10 mouse cellular contexts compared by ENCODE assay signal in the genomic region with DNA sequence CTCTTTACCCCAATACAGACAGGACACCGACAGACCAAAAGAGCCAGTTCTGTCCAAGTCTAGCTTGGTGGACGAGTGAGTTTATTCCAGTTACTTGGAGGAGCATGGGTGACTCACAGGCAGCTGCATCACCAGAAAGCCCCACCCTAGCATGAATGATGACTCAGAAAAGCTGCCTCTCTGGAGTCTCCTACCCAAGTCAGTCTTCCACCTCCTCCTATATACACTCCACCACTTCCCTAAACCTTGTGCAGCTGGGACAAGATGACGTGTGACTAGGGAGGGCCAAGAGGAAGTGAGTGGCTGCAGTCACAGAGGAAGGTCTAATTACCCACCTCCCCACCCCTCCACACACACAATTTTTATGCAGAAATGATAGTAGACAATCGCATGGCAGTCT. TPM values are rescaled to one million over a fixed set of nuclear protein-coding genes. Genes with fewer than 3 reads are reported as not detected.
A peak's percentile ranks its signal among the peaks of the same experiment; 100 is the strongest.
DNase-seq lines count a peak whose midpoint lies in the region; ATAC-seq and TF ChIP-seq lines count a peak whose summit lies in the region.
"Had no signal": no experiment of that assay in that cellular context is flagged by ENCODE, and none has a peak within 500 bp of the region (broad histone marks: within the 10 kb centered on the region; RNA-seq: fewer than 3 reads in every experiment).

No protein-coding gene starts in this region.

- no peaks in the 10 kb centered on the region for H3K4me1 ChIP-seq in intestine, embryonic 16.5 days (ENCODE audit: control insufficient read depth, insufficient read depth, low read length)
- H3K4me1 ChIP-seq in thymus, adult 2 months (replicated peaks; ENCODE audit: control insufficient read depth, insufficient read depth, low read length) = no peaks in the 10 kb centered on the region

- DNase-seq in heart, adult 8-10 months (ENCODE audit: low spot score) = peak; percentile 29
- DNase-seq in heart, postnatal 25 days (ENCODE audit: low spot score) = no peak
- peak; percentile 69 for DNase-seq in 3134 (ENCODE audit: extremely low read depth, insufficient read length, low spot score)
- peak; percentile 39 for DNase-seq in MN1 (ENCODE audit: low spot score)
- no peak for DNase-seq in cerebellum, postnatal 10 days
- no peak for DNase-seq in thymus, adult 2 months
- no peak for DNase-seq in urinary bladder, adult 2 months (ENCODE audit: low spot score)
- DNase-seq: cerebellum, postnatal 36 days; kidney, adult 18-20 months had no signal

- no peak overlapping the region for H3K4me2 ChIP-seq in intestine, embryonic 16.5 days (ENCODE audit: low read depth, low read length)

- TF ChIP-seq POLR2A in thymus, adult 2 months (IDR thresholded peaks at IDR 0.05; ENCODE audit: control insufficient read depth, extremely low read depth, insufficient read depth, low read length, poor library complexity) = no peak

- no peak overlapping the region for H3K27ac ChIP-seq in intestine, embryonic 16.5 days (ENCODE audit: low read length)
- H3K27ac ChIP-seq in thymus, adult 2 months (ENCODE audit: control insufficient read depth, insufficient read depth, low read length) = no peak overlapping the region

- H3K4me3 ChIP-seq in intestine, embryonic 16.5 days (ENCODE audit: low read length) = no peak overlapping the region
- H3K4me3 ChIP-seq in thymus, adult 2 months (ENCODE audit: control insufficient read depth, insufficient read depth, low read length) = no peak overlapping the region

- 64% methylated on average over 4 of the region's 4 CpGs for WGBS in intestine, embryonic 16.5 days
- 38% methylated on average over 4 of the region's 4 CpGs for WGBS in thymus, adult 2 months

- H3K27me3 ChIP-seq in intestine, embryonic 16.5 days (replicated peaks; ENCODE audit: control insufficient read depth, insufficient read depth, low read length) = no peaks in the 10 kb centered on the region
- no peaks in the 10 kb centered on the region for H3K27me3 ChIP-seq in thymus, adult 2 months (ENCODE audit: control insufficient read depth, insufficient read depth, low read length)

- intact Hi-C loops in heart, postnatal 25 days (cut with DNase I) = no loop called here

- H3K36me3 ChIP-seq in intestine, embryonic 16.5 days (ENCODE audit: control insufficient read depth, insufficient read depth, low read length) = no peaks in the 10 kb centered on the region
- H3K36me3 ChIP-seq in thymus, adult 2 months (ENCODE audit: control insufficient read depth, insufficient read depth, low read length) = no peaks in the 10 kb centered on the region

- no peak overlapping the region for H3K9ac ChIP-seq in intestine, embryonic 16.5 days (ENCODE audit: low read depth, low read length)

- peak; percentile 78 for ATAC-seq in intestine, embryonic 16.5 days

- H3K9me3 ChIP-seq in intestine, embryonic 16.5 days (ENCODE audit: control insufficient read depth, low read length) = no peaks in the 10 kb centered on the region

- no peak for TF ChIP-seq CTCF in thymus, adult 2 months (IDR thresholded peaks at IDR 0.05; ENCODE audit: borderline replicate concordance, control insufficient read depth, extremely low read depth, insufficient read depth, low read length, poor library complexity)

RNA-seq across cellular contexts. Expression of a gene that starts 58.1 kb away (rescaled TPM):
- 10 to 100 TPM in 2 of 4 experiments, 1 to 10 TPM in 2; 3.0 to 13.5 (median 10.0) TPM for total RNA-seq in heart, adult 8-10 months (2022)
- 10 to 100 TPM in 1 of 2 experiments, 1 to 10 TPM in 1; 9.3 to 17.0 TPM for total RNA-seq in heart, postnatal 25 days (2021)
- 5.7 and 6.0 TPM in 2 replicates for polyA plus RNA-seq in intestine, embryonic 16.5 days (2015; fragmentation: Nextera tagmentation; extraction: Ambion mirVana)
- polyA plus RNA-seq in thymus, adult 2 months (2012; rRNA removed) = 1.4 and 2.1 TPM in 2 replicates
- 2.3 and 2.5 TPM in 2 replicates for polyA plus RNA-seq in urinary bladder, adult 2 months (2012; rRNA removed)

Comparison
In these comparisons a context has a peak if more than half of its experiments do, and no peak if none do; other contexts are left out.
1. DNase-seq: peak in heart, adult 8-10 months (single experiment), 3134 (single experiment) and MN1 (single experiment); none in heart, postnatal 25 days (single experiment), cerebellum, postnatal 10 days (0 of 2), thymus, adult 2 months (single experiment) and urinary bladder, adult 2 months (single experiment).